In genomic region chr6:34750487-34751120, GRCm38 (mm10) we compare ENCODE assay signal across 15 mouse cellular contexts. TPM values are rescaled to one million over a fixed set of nuclear protein-coding genes. Genes with fewer than 3 reads are reported as not detected.
DNase-seq lines count a peak whose midpoint lies in the region; ATAC-seq and TF ChIP-seq lines count a peak whose summit lies in the region.
"Had no signal": no experiment of that assay in that cellular context is flagged by ENCODE, and none has a peak within 500 bp of the region (broad histone marks: within the 10 kb centered on the region; RNA-seq: fewer than 3 reads in every experiment).

No protein-coding gene starts in this region.

- H3K79me2 ChIP-seq in liver, adult 2 months (ENCODE audit: control insufficient read depth, insufficient read depth, low read length), result peaks cover 5% of the 10 kb centered on the region; the same call in 1 of the 2 replicates

- no peaks in the 10 kb centered on the region for H3K27me3 ChIP-seq in liver, adult 2 months (ENCODE audit: control insufficient read depth, insufficient read depth, low read length)
- no peaks in the 10 kb centered on the region for H3K27me3 ChIP-seq in liver, embryonic 11.5 days (replicated peaks; ENCODE audit: control insufficient read depth, insufficient read depth, low read length)
- H3K27me3 ChIP-seq in heart, embryonic 15.5 days, result no peaks in the 10 kb centered on the region
- H3K27me3 ChIP-seq: midbrain, embryonic 12.5 days; stomach, embryonic 15.5 days had no signal

- H3K27ac ChIP-seq in liver, adult 2 months (replicated peaks; ENCODE audit: insufficient read depth, low read depth, low read length), result peak overlapping the region; percentile 65
- H3K27ac ChIP-seq in liver, embryonic 11.5 days (ENCODE audit: low read depth, low read length), result no peak overlapping the region
- H3K27ac ChIP-seq in embryonic fibroblast, embryonic 13.5 days (ENCODE audit: insufficient read depth, low read length), result peak overlapping the region; percentile 93
- H3K27ac ChIP-seq in heart, embryonic 15.5 days, result peak overlapping the region; percentile 47
- H3K27ac ChIP-seq: hindbrain, postnatal 0 days; midbrain, embryonic 12.5 days; stomach, embryonic 15.5 days had no signal

- WGBS in liver, adult 2 months, result 22% methylated on average over 7 of the region's 7 CpGs
- WGBS in liver, embryonic 11.5 days, result 68% methylated on average over 7 of the region's 7 CpGs
- WGBS in heart, embryonic 15.5 days, result 60% methylated on average over 7 of the region's 7 CpGs

- no peak overlapping the region for H3K4me3 ChIP-seq in liver, adult 2 months (ENCODE audit: insufficient read depth, low read depth, low read length)
- no peak overlapping the region for H3K4me3 ChIP-seq in liver, embryonic 11.5 days (ENCODE audit: low read depth, low read length)
- H3K4me3 ChIP-seq in embryonic fibroblast, embryonic 13.5 days (ENCODE audit: insufficient read depth, low read length), result no peak overlapping the region
- no peak overlapping the region for H3K4me3 ChIP-seq in heart, embryonic 15.5 days
- H3K4me3 ChIP-seq: midbrain, embryonic 12.5 days; stomach, embryonic 15.5 days had no signal

- peak; percentile 72 for DNase-seq in liver, adult 2 months (ENCODE audit: extremely low read depth, low read depth, low spot score)
- DNase-seq in liver, embryonic 11.5 days (ENCODE audit: low spot score), result no peak
- peak; percentile 54 for DNase-seq in yolk sac, embryonic 10.5 days (ENCODE audit: low spot score)
- no peak for DNase-seq in ovary, postnatal 36 days (ENCODE audit: low spot score)
- DNase-seq in thymus, adult 18-20 months, result no peak
- DNase-seq in adrenal gland, adult 2 months, result no peak
- DNase-seq: cerebellum, adult 8-10 months; kidney, postnatal 36 days; lung, embryonic 14.5 days; right cerebral cortex, adult 18-20 months had no signal

- TF ChIP-seq POLR2A in liver, adult 2 months (IDR thresholded peaks at IDR 0.05; ENCODE audit: extremely low read depth, insufficient read depth, low read length), result no peak
- no peak for TF ChIP-seq POLR2A in embryonic fibroblast, embryonic 13.5 days (IDR thresholded peaks at IDR 0.05; ENCODE audit: low read depth, low read length)

- ATAC-seq in liver, embryonic 11.5 days (replicated peaks; ENCODE audit: low FRiP score), result no peak
- no peak for ATAC-seq in heart, embryonic 15.5 days (replicated peaks; ENCODE audit: insufficient number of reproducible peaks, insufficient read depth, low FRiP score, low read depth)
- ATAC-seq: hindbrain, postnatal 0 days had no signal

- TF ChIP-seq CTCF in liver, adult 2 months (IDR thresholded peaks at IDR 0.05; ENCODE audit: low read depth, low read length), result no peak
- TF ChIP-seq CTCF in embryonic fibroblast, embryonic 13.5 days (IDR thresholded peaks at IDR 0.05; ENCODE audit: borderline replicate concordance, insufficient read depth, low read length), result no peak

- no peak overlapping the region for H3K4me2 ChIP-seq in liver, embryonic 11.5 days
- H3K4me2 ChIP-seq in heart, embryonic 15.5 days, result no peak overlapping the region
- H3K4me2 ChIP-seq: lung, embryonic 14.5 days; midbrain, embryonic 12.5 days; stomach, embryonic 15.5 days had no signal

- H3K4me1 ChIP-seq in liver, adult 2 months (ENCODE audit: control insufficient read depth, insufficient read depth, low read length), result peaks cover 20% of the 10 kb centered on the region
- H3K4me1 ChIP-seq in liver, embryonic 11.5 days (replicated peaks; ENCODE audit: control insufficient read depth, insufficient read depth, low read length), result no peaks in the 10 kb centered on the region
- H3K4me1 ChIP-seq in embryonic fibroblast, embryonic 13.5 days (ENCODE audit: control insufficient read depth, insufficient read depth, low read length), result peaks cover 35% of the 10 kb centered on the region
- peaks cover 14% of the 10 kb centered on the region for H3K4me1 ChIP-seq in heart, embryonic 15.5 days (replicated peaks)
- H3K4me1 ChIP-seq: midbrain, embryonic 12.5 days had no signal

- peaks cover 43% of the 10 kb centered on the region for H3K36me3 ChIP-seq in liver, adult 2 months (ENCODE audit: control insufficient read depth, insufficient read depth, low read length)
- no peaks in the 10 kb centered on the region; the same call in 1 of the 2 replicates for H3K36me3 ChIP-seq in liver, embryonic 11.5 days (ENCODE audit: control insufficient read depth, insufficient read depth, low read length)
- peaks cover 27% of the 10 kb centered on the region for H3K36me3 ChIP-seq in heart, embryonic 15.5 days
- H3K36me3 ChIP-seq: midbrain, embryonic 12.5 days had no signal

- H3K9me3 ChIP-seq in liver, embryonic 11.5 days (ENCODE audit: control insufficient read depth, low read length), result no peaks in the 10 kb centered on the region
- H3K9me3 ChIP-seq in heart, embryonic 15.5 days (replicated peaks), result no peaks in the 10 kb centered on the region
- H3K9me3 ChIP-seq: midbrain, embryonic 12.5 days; stomach, embryonic 15.5 days had no signal

- no peak overlapping the region for H3K9ac ChIP-seq in liver, adult 2 months (ENCODE audit: low read depth, low read length)
- no peak overlapping the region for H3K9ac ChIP-seq in liver, embryonic 11.5 days (ENCODE audit: low read depth, low read length)
- no peak overlapping the region for H3K9ac ChIP-seq in heart, embryonic 15.5 days
- H3K9ac ChIP-seq: lung, embryonic 14.5 days; midbrain, embryonic 12.5 days; stomach, embryonic 15.5 days had no signal

RNA-seq across cellular contexts. Expression of gene Agbl3, which starts 29.6 kb away (rescaled TPM):
- 8.4 and 8.6 TPM in 2 replicates for total RNA-seq in liver, adult 2 months (2014; rRNA removed)
- polyA plus RNA-seq in liver, adult 2 months (2012; rRNA removed), result 2.2 and 2.3 TPM in 2 replicates
- polyA plus RNA-seq in liver, embryonic 11.5 days (2014; fragmentation: Nextera tagmentation; extraction: Ambion mirVana), result 4.4 and 4.5 TPM in 2 replicates
- 5.0 and 6.8 TPM in 2 replicates for polyA plus RNA-seq in embryonic fibroblast, embryonic 13.5 days (2011; ENCODE audit: insufficient read length, low read depth, missing spikeins)
- polyA plus RNA-seq in heart, embryonic 15.5 days (2015; fragmentation: Nextera tagmentation; extraction: Ambion mirVana), result 4.2 and 5.2 TPM in 2 replicates
- total RNA-seq in adrenal gland, adult 2 months (2021), result 10 to 100 TPM; 10.0 to 15.8 TPM
- 4.2 and 4.9 TPM in 2 replicates for polyA plus RNA-seq in adrenal gland, adult 2 months (2012; rRNA removed)

Comparison
In these comparisons a context has a peak if more than half of its experiments do, and no peak if none do; other contexts are left out.
1. DNase-seq: peak in liver, adult 2 months (single experiment) and yolk sac, embryonic 10.5 days (single experiment); none in liver, embryonic 11.5 days (single experiment), ovary, postnatal 36 days (single experiment), thymus, adult 18-20 months (0 of 2) and adrenal gland, adult 2 months (single experiment).